Mouse (Mus musculus): ENCODE data around the gene Gm44511. TPM values are rescaled to one million over a fixed set of nuclear protein-coding genes. Genes with fewer than 3 reads are reported as not detected.
A peak's percentile ranks its signal among the peaks of the same experiment; 100 is the strongest.

Gm44511 gene
- polyA plus RNA-seq, 1 experiment = not detected

DNA sequence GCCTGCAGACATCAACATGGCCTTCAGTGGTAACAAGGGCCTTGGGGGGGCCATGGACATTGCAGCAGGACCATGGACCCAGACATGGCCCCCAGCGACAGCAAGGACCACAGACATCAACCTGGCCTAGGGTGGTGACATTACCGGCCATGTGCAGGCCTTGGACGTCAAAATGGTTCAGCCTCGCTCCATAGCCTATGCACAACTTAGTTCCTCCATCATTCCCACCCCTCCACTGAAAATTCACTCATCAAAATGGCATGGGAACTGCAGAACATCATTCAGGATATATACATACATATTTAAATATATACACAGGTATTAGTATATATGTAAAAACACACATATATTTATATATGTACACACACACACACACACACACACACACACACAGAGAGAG, 21.3 kb upstream of the Gm44511 start:
- DNase-seq = no peak
- TF ChIP-seq POLR2A (IDR thresholded peaks at IDR 0.05; ENCODE audit: control insufficient read depth, extremely low read depth, insufficient read depth, low read length, poor library complexity) (no peak), CTCF (IDR thresholded peaks at IDR 0.05; ENCODE audit: borderline replicate concordance, control insufficient read depth, extremely low read depth, insufficient read depth, low read length, poor library complexity) (no peak)
- peaks cover 15% of the 10 kb centered on the region for H3K4me1 ChIP-seq (replicated peaks; ENCODE audit: control insufficient read depth, insufficient read depth, low read length)
- H3K4me3 ChIP-seq (ENCODE audit: control insufficient read depth, insufficient read depth, low read length) = no peak overlapping the region
- no peaks in the 10 kb centered on the region for H3K27me3 ChIP-seq (ENCODE audit: control insufficient read depth, insufficient read depth, low read length)
- no peak overlapping the region for H3K27ac ChIP-seq (ENCODE audit: control insufficient read depth, insufficient read depth, low read length)
- peaks cover 6% of the 10 kb centered on the region; the same call in 1 of the 2 replicates for H3K36me3 ChIP-seq (ENCODE audit: control insufficient read depth, insufficient read depth, low read length)
- 94% methylated on average over 4 of the region's 4 CpGs for WGBS

DNA sequence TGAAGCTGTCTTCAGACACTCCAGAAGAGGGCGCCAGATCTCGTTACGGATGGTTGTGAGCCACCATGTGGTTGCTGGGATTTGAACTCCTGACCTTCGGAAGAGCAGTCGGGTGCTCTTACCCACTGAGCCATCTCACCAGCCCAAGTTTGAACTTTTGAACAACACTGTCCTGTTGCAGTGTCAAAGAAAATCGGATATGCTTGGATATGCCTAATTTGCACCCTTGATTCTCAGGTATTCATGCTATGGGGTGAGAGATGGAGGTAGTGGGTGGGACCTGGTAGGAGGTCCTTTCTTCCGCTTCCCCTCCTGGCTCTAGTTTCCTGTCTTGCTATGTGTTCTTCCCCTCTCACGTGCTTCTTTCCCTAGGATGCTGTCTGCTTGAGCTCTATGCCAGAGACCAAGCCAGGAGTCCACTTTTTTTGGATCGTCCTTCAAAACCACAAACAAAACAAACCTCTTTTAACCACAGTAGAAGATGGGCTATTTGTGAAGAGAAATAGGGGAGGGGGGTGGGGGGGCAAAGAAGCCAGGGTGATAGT, 20.0 kb upstream of the Gm44511 start:
- Histone ChIP-seq H3K4me1 (replicated peaks; ENCODE audit: control insufficient read depth, insufficient read depth, low read length) (peaks cover 9% of the 10 kb centered on the region), H3K36me3 (ENCODE audit: control insufficient read depth, insufficient read depth, low read length) (peaks cover 6% of the 10 kb centered on the region; the same call in 1 of the 2 replicates), H3K27ac (ENCODE audit: control insufficient read depth, insufficient read depth, low read length) (no peak overlapping the region), H3K27me3 (ENCODE audit: control insufficient read depth, insufficient read depth, low read length) (no peaks in the 10 kb centered on the region), H3K4me3 (ENCODE audit: control insufficient read depth, insufficient read depth, low read length) (no peak overlapping the region)
- TF ChIP-seq CTCF (IDR thresholded peaks at IDR 0.05; ENCODE audit: borderline replicate concordance, control insufficient read depth, extremely low read depth, insufficient read depth, low read length, poor library complexity) (no peak), POLR2A (IDR thresholded peaks at IDR 0.05; ENCODE audit: control insufficient read depth, extremely low read depth, insufficient read depth, low read length, poor library complexity) (no peak)
- 64% methylated on average over 9 of the region's 9 CpGs for WGBS
- no peak for DNase-seq

DNA sequence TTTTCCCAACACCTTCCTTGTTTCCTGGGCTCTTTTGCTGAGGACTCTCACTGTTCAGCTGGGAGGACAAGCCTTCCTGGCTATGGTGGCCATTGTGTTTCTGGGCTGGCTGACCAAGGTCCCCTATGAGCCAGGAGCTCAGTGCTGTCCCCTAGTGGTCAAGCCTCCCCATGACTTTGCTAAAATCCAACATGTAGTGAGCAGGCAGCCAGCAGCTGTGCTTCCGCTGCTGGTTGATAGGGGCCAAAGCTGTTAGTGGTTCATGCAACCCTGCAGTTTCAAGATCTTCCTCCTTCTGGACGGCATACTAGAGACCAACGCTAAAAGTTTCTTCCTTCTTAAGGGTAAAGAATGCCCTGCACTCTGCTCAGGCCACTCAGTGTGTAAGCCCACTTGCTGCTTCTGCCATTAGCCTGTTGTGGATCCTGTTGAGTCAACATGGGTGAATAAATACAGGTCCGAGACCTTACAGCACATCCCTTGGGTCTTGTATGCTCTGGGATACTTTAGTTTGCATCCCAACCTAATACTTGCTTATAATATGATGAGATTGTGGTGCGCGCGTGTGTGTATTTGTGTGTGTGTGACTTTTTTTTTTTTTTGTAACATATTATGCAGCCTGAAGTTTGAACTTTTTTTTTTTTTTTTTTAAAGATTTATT, 19.3 kb upstream of the Gm44511 start:
- H3K27ac ChIP-seq (ENCODE audit: control insufficient read depth, insufficient read depth, low read length) = peak overlapping the region; percentile 35; the same call in 1 of the 2 replicates
- peak; percentile 87 for DNase-seq
- H3K4me3 ChIP-seq (ENCODE audit: control insufficient read depth, insufficient read depth, low read length) = no peak overlapping the region
- peaks cover 6% of the 10 kb centered on the region; the same call in 1 of the 2 replicates for H3K36me3 ChIP-seq (ENCODE audit: control insufficient read depth, insufficient read depth, low read length)
- no peaks in the 10 kb centered on the region for H3K27me3 ChIP-seq (ENCODE audit: control insufficient read depth, insufficient read depth, low read length)
- WGBS = 35% methylated on average over 7 of the region's 7 CpGs
- H3K4me1 ChIP-seq (replicated peaks; ENCODE audit: control insufficient read depth, insufficient read depth, low read length) = peaks cover 9% of the 10 kb centered on the region
- TF ChIP-seq POLR2A (IDR thresholded peaks at IDR 0.05; ENCODE audit: control insufficient read depth, extremely low read depth, insufficient read depth, low read length, poor library complexity) (no peak), CTCF (IDR thresholded peaks at IDR 0.05; ENCODE audit: borderline replicate concordance, control insufficient read depth, extremely low read depth, insufficient read depth, low read length, poor library complexity) (peak; percentile 99)

DNA sequence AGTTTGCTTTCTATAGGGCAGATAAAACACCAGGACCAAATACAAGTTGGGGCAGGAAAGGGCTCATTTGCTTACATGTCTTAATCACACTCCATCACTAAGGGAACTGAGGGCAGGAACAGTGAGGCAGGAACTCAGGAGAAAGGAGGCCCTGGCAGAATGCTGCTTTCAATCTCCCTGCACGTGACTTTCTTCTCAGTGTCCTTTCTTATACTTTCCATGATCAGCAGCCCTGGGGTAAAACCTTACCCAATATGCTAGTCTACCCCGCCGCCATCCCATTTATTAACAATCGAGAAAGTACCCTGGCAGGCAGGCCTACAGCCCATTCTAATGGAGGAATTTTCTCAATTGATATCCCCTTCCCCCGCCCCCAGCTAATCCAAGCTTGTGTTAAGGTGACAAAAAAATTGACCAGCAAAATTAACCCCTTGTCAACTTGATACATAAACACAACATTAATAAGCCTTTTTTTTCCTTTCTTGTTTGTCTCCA, 18.5 kb upstream of the Gm44511 start:
- no peak for TF ChIP-seq CTCF (IDR thresholded peaks at IDR 0.05; ENCODE audit: borderline replicate concordance, control insufficient read depth, extremely low read depth, insufficient read depth, low read length, poor library complexity)
- no peak for TF ChIP-seq POLR2A (IDR thresholded peaks at IDR 0.05; ENCODE audit: control insufficient read depth, extremely low read depth, insufficient read depth, low read length, poor library complexity)
- Histone ChIP-seq H3K27ac (ENCODE audit: control insufficient read depth, insufficient read depth, low read length) (no peak overlapping the region), H3K36me3 (ENCODE audit: control insufficient read depth, insufficient read depth, low read length) (peaks cover 6% of the 10 kb centered on the region; the same call in 1 of the 2 replicates), H3K4me1 (replicated peaks; ENCODE audit: control insufficient read depth, insufficient read depth, low read length) (peaks cover 9% of the 10 kb centered on the region), H3K4me3 (ENCODE audit: control insufficient read depth, insufficient read depth, low read length) (no peak overlapping the region), H3K27me3 (ENCODE audit: control insufficient read depth, insufficient read depth, low read length) (no peaks in the 10 kb centered on the region)
- no peak for DNase-seq
- 91% methylated on average over 5 of the region's 5 CpGs for WGBS

DNA sequence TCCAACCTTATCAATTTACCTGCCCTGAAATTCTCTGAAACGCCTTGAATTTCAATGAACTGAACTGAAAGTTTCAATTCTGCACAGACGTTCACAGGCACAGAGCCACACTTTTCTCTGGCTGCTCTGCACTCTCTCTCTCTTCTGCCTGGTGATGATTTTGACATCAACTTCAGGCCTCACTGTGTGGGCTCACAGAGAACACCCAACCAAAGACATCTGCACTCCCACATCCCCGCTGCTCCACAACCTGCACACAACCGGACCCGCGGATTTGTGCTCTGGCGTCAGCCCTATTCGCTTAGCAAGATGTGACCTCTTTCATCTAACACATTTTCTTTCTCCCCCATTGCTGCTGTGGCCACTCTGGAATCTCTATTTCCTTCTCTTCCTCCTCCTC, 18.0 kb upstream of the Gm44511 start:
- no peak overlapping the region for H3K27ac ChIP-seq (ENCODE audit: control insufficient read depth, insufficient read depth, low read length)
- H3K27me3 ChIP-seq (ENCODE audit: control insufficient read depth, insufficient read depth, low read length) = no peaks in the 10 kb centered on the region
- WGBS = 25% methylated on average over 8 of the region's 8 CpGs
- no peak for DNase-seq
- TF ChIP-seq POLR2A (IDR thresholded peaks at IDR 0.05; ENCODE audit: control insufficient read depth, extremely low read depth, insufficient read depth, low read length, poor library complexity) (no peak), CTCF (IDR thresholded peaks at IDR 0.05; ENCODE audit: borderline replicate concordance, control insufficient read depth, extremely low read depth, insufficient read depth, low read length, poor library complexity) (no peak)
- H3K4me3 ChIP-seq (ENCODE audit: control insufficient read depth, insufficient read depth, low read length) = no peak overlapping the region
- peaks cover 9% of the 10 kb centered on the region for H3K4me1 ChIP-seq (replicated peaks; ENCODE audit: control insufficient read depth, insufficient read depth, low read length)
- peaks cover 6% of the 10 kb centered on the region; the same call in 1 of the 2 replicates for H3K36me3 ChIP-seq (ENCODE audit: control insufficient read depth, insufficient read depth, low read length)

DNA sequence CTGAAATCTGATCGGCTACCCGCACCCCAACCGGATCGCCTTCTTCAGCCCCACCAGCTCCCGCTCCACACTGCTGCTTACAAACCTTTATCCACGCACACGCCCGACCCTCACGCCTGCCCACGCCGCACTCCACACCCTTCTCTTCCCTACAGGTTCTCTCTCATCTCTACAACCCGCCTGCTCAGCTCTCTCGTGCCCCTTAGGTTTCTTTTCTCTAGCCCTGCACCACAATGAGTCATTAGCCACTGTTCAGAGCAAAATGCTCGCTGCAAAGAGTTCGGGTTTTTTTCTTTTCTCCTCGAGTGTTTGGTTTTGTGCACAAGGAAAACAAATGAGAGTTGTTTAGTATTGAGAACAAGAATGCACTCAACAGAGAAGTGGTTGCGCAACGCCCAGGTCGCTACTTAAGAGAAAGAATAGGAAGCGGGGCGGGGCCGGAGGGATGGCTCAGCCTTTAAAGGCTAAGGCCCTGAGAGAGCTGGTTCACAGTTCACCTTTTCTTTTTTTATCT, 17.4 kb upstream of the Gm44511 start:
- H3K4me1 ChIP-seq (replicated peaks; ENCODE audit: control insufficient read depth, insufficient read depth, low read length) = peaks cover 9% of the 10 kb centered on the region
- H3K27ac ChIP-seq (ENCODE audit: control insufficient read depth, insufficient read depth, low read length) = peak overlapping the region; percentile 85
- peaks cover 3% of the 10 kb centered on the region; the same call in 1 of the 2 replicates for H3K36me3 ChIP-seq (ENCODE audit: control insufficient read depth, insufficient read depth, low read length)
- H3K27me3 ChIP-seq (ENCODE audit: control insufficient read depth, insufficient read depth, low read length) = no peaks in the 10 kb centered on the region
- WGBS = under 1% methylated on average over 22 of the region's 22 CpGs
- TF ChIP-seq POLR2A (IDR thresholded peaks at IDR 0.05; ENCODE audit: control insufficient read depth, extremely low read depth, insufficient read depth, low read length, poor library complexity) (no peak; the same call in 1 of the 2 replicates), CTCF (IDR thresholded peaks at IDR 0.05; ENCODE audit: borderline replicate concordance, control insufficient read depth, extremely low read depth, insufficient read depth, low read length, poor library complexity) (peak; percentile 29; the same call in 1 of the 2 replicates)
- H3K4me3 ChIP-seq (ENCODE audit: control insufficient read depth, insufficient read depth, low read length) = peak overlapping the region; percentile 77
- DNase-seq = peak; percentile 61
